Mouse (Mus musculus) spleen, adult 2 months (tissue): Measurements from ENCODE around the gene Ywhah.

Experiments
- CTCF ChIP-seq: fragments of 200-500 bp; IDR thresholded peaks from 2 replicates; pipeline ENCODE4 v1.5.1; 2011; ENCODE audit warnings: mild to moderate bottlenecking, inconsistent platforms; ENCODE audit not compliant: insufficient read depth, insufficient read length, insufficient replicate concordance; ENCODE audit errors: extremely low read depth
- POLR2A ChIP-seq: fragments of 200-500 bp; IDR thresholded peaks from 2 replicates; pipeline ENCODE4 v1.6.1; 2011; ENCODE audit warnings: low read depth, low read length, inconsistent platforms

DNA sequence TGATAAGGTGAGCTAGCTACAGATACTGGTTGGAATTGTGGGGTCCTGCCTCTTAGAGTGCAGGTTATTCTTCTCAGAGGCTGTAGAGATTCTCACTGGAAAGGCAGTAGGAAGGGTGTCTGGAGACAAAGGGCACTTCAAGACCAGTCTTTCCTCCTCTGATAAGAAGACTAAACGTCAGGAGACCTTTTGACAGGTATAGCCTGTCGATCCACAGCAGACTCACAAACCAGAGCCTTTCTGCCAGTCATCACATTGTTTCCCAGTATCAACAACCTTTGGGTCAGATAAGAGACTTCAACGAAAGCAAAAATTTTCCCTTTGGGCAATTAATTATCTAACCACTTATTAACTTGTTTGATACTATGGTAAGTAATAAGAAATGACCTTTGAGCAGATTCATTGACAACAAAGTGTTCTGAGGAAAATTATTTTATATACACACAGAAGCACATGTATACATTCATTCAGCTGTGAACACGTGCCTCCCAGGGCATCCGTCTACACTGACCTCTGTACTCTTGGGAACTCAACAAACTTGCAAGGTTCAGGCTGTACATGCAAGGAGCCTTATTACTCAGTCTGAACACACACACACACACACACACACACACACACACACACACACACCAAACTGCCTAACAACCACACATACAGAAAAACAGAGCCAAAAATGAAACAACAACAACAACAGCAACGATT lies 58.0 kb downstream of the Ywhah start:
- TF ChIP-seq CTCF (no peak), POLR2A (no peak)
